Comparison of ENCODE assay signal across 8 mouse cellular contexts in the genomic region with DNA sequence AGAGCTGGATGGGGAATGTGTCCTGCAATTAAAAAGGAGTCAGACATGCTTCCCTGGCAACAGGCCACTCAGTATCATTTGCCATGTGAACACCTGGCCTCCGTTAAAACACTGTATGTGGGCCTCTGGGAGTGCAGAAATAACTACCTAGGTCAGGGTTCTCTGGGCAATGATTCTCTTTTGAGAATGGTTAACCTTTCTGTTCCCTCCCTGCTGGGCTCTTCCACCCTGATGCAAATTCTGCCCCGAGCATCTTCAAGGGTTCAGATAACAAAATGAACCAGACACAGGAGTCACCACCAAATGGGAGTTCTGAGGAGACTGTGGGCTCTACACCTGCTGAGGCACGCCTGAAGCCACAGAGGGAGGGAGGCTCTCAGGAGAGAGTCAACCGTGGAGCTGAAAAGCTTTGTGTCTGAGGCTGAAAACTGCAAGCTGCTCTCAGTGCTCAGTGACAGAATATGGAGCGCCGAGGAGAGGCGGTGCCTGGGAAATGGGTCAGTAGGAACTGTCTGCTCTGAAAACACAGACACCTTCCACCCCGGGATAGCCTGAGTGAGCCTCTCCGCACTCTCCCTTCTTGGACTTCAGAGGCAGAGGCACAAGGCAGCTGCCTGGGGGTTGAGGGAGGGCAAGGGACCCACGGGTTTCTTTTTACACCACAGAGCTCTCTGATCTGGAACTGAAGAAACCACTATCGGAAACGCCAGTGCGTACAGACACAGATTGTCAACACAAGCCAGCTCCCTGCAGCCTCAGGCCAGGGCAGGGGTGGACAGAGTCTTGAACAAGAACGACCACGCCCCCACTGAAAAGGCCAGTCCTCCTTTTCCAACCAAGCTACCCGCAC. TPM values are rescaled to one million over a fixed set of nuclear protein-coding genes. Genes with fewer than 3 reads are reported as not detected.
DNase-seq lines count a peak whose midpoint lies in the region; ATAC-seq and TF ChIP-seq lines count a peak whose summit lies in the region.

No protein-coding gene starts in this region.

- no peak overlapping the region for H3K27ac ChIP-seq in midbrain, embryonic 14.5 days (replicated peaks; ENCODE audit: low read depth, low read length)

- peaks cover 9% of the 10 kb centered on the region for H3K27me3 ChIP-seq in E14TG2a.4 (ENCODE audit: insufficient read depth, low read length)
- no peaks in the 10 kb centered on the region for H3K27me3 ChIP-seq in midbrain, embryonic 14.5 days (ENCODE audit: control insufficient read depth, insufficient read depth, low read length)

- DNase-seq in embryo, embryonic 11 days, result peak; percentile 26
- DNase-seq in embryo, embryonic 10.5 days (ENCODE audit: low spot score), result no peak
- DNase-seq in retina, postnatal 1 day, result no peak
- DNase-seq in c-Kit-positive CD71-positive TER-119-positive erythroid progenitor cells, embryonic 14.5 days (ENCODE audit: low spot score), result no peak
- DNase-seq in midbrain, embryonic 14.5 days, result no peak

- ATAC-seq in inflammation-experienced regulatory T-cells, adult 6 months, result peak; percentile 62
- 0 out of 2 replicates have a peak, but pooled peaks have one; percentile 18 for ATAC-seq in megakaryocyte-erythroid progenitor cell, adult 5-6 weeks (replicated peaks; ENCODE audit: low FRiP score, low TSS enrichment, poor library complexity, severe bottlenecking)
- no peak for ATAC-seq in midbrain, embryonic 14.5 days (ENCODE audit: low FRiP score, low TSS enrichment)

- H3K36me3 ChIP-seq in E14TG2a.4 (ENCODE audit: insufficient read depth, low read length), result no peaks in the 10 kb centered on the region
- no peaks in the 10 kb centered on the region for H3K36me3 ChIP-seq in midbrain, embryonic 14.5 days (ENCODE audit: control insufficient read depth, insufficient read depth, low read length)

- H3K4me2 ChIP-seq in midbrain, embryonic 14.5 days (ENCODE audit: low read length), result no peak overlapping the region

- H3K9ac ChIP-seq in midbrain, embryonic 14.5 days (replicated peaks; ENCODE audit: low read length), result no peak overlapping the region

- 42% methylated on average over 16 of the region's 16 CpGs for WGBS in midbrain, embryonic 14.5 days

- H3K4me3 ChIP-seq in E14TG2a.4 (replicated peaks; ENCODE audit: low read length), result peak overlapping the region; percentile 46
- no peak overlapping the region for H3K4me3 ChIP-seq in midbrain, embryonic 14.5 days (replicated peaks; ENCODE audit: low read depth, low read length)

- peaks cover 50% of the 10 kb centered on the region for H3K4me1 ChIP-seq in E14TG2a.4 (replicated peaks; ENCODE audit: low read depth, low read length)
- H3K4me1 ChIP-seq in midbrain, embryonic 14.5 days (ENCODE audit: control insufficient read depth, insufficient read depth, low read length), result peaks cover 16% of the 10 kb centered on the region

- no peaks in the 10 kb centered on the region for H3K9me3 ChIP-seq in E14TG2a.4 (ENCODE audit: low read length)
- H3K9me3 ChIP-seq in midbrain, embryonic 14.5 days (ENCODE audit: control insufficient read depth, low read length), result no peaks in the 10 kb centered on the region

- no peak for TF ChIP-seq CTCF in E14TG2a.4 (conservative IDR thresholded peaks at IDR 0.05; ENCODE audit: low read length)

RNA-seq across cellular contexts. Expression of gene Cerk, which starts 12.6 kb away (rescaled TPM):
- polyA plus RNA-seq in inflammation-experienced regulatory T-cells, adult 6 months (2017; shearing (Covaris generic)), result 1 to 10 TPM; 2.3 to 6.6 (median 5.9) TPM
- 5.6 and 7.1 TPM in 2 replicates for total RNA-seq in megakaryocyte-erythroid progenitor cell, adult 5-6 weeks (2014; fragmentation: Nextera tagmentation)
- 3.5 and 6.1 TPM in 2 replicates for total RNA-seq in megakaryocyte-erythroid progenitor cell, adult 5-6 weeks (2017)
- 20.3 and 23.5 TPM in 2 replicates for polyA plus RNA-seq in midbrain, embryonic 14.5 days (2014; fragmentation: Nextera tagmentation; extraction: Ambion mirVana)

RNA-seq across cellular contexts. Expression of gene Tbc1d22a, which starts 40.9 kb away (rescaled TPM):
- polyA plus RNA-seq in inflammation-experienced regulatory T-cells, adult 6 months (2017; shearing (Covaris generic)), result 10 to 100 TPM; 10.6 to 12.5 (median 11.6) TPM
- 13.0 and 13.7 TPM in 2 replicates for total RNA-seq in megakaryocyte-erythroid progenitor cell, adult 5-6 weeks (2014; fragmentation: Nextera tagmentation)
- total RNA-seq in megakaryocyte-erythroid progenitor cell, adult 5-6 weeks (2017), result 12.5 and 13.5 TPM in 2 replicates
- 9.3 and 11.9 TPM in 2 replicates for polyA plus RNA-seq in midbrain, embryonic 14.5 days (2014; fragmentation: Nextera tagmentation; extraction: Ambion mirVana)
